Mouse (Mus musculus) spleen, embryonic (tissue): ENCODE data around the gene Ddx23.

ENCODE experiments used
- CTCF ChIA-PET: fragments of 350-600 bp; sonication (Branson Sonifier 250); formaldehyde crosslinking; loops from one replicate; lab custom pipeline; 2022; lab: Charles Lee

Ddx23 gene

DNA sequence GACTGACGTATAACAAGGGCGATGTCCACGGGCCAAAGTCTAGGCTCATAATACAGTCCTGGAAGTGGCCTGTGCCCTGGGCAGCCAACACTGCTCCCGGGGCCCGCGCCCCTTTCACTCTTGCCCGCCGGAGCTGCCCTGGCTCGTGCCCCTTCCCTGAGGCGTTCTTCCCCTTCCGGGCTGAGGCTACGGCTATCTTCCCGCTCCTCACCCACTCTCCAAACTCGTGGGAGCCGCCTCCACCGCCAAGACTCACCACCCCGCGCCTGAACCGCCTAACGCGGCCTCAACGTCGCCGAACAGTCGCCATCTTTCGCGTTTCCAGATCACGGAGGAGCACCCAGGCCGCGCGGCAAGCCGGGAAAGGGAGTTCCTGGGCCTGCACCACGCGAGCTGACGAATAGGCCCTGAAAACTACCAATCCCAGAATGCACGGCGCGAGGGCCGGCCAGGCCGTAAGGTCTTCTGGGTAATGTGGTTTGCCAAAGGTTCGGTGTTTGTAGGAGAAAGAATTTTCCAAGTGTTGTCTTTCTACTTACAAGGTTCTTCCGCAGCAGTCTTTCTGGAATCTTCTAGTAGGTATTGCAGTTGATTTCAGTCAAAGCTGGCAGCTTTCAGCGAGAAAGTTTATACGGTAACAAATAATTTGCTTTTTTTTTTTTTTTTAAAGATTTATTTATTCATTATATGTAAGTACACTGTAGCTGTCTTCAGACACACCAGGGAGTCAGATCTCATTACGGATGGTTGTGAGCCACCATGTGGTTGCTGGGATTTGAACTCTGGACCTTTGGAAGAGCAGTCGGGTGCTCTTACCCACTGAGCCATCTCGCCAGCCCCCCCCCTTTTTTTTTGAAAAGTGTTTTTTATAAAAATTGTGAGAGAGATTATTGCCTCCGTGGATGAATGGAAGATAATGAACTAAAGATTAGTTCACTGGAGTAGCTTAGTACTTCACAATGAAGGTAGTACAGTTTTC, at the start of gene Ddx23:
Gene Ddx23 (minus strand): TSS at position 328 of the 979 bp plus-strand sequence.
- CTCF ChIA-PET = interaction anchor here (0.5 to 0.7 kb wide), 3 partner anchors 15 to 160 kb away, joined by 3 to 7 read pairs (median 3); no protein-coding TSS in a partner anchor

DNA sequence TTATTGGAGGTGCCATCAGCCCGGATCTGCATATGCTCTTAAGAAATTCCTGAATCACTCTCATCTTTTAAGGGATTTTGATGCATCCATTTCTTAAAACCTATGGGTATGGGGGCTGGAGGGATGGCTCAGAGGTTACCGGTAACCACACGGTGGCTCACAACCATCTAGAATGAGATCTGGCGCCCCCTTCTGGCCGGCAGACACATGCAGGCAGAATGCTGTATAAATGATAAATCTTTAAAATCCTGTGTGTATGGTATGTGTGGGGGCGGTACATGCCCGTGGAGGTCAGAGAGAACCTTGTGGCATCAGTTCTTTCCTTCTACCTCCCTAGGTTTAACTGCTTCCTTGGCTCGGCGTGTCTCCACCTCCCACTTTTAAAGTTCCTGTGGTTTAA, 47.7 kb upstream of the Ddx23 start:
- CTCF ChIA-PET = no interaction called here

DNA sequence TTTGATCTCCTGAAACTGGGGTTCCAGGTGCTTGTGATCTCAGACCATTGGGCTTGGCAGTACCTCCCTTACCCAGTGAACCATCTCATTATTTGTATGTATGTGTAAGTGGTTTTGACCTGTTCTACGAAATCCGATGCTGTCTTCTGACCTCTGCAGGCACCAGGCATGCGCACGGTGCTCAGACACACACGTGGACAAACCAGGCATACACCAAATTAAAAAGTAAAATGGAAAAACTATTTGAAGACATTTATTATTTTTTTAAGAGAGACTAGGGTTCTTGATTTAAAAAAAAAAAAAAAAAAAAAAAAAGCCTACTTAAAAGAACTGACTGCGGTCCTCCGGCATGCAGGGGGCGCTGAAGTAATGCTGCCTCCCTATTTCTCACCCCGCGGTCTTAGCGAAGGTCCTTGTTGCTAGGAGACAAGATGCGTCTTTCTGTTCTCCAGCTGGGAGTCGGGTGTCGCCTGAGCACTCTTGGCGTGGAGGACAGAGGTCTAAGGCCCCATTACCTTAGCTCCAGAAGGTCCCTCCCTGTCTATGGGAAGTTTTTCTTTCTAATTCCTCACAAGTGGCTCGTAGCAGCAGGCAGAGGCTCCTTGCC, 45.2 kb upstream of the Ddx23 start, which contains the start of gene Ccdc65:
Gene Ccdc65 (plus strand): TSS at position 442 of the 607 bp plus-strand sequence.
- CTCF ChIA-PET = interaction anchor here (0.8 kb wide), 1 partner anchor 737 kb away, joined by 11 read pairs; no protein-coding TSS in a partner anchor

DNA sequence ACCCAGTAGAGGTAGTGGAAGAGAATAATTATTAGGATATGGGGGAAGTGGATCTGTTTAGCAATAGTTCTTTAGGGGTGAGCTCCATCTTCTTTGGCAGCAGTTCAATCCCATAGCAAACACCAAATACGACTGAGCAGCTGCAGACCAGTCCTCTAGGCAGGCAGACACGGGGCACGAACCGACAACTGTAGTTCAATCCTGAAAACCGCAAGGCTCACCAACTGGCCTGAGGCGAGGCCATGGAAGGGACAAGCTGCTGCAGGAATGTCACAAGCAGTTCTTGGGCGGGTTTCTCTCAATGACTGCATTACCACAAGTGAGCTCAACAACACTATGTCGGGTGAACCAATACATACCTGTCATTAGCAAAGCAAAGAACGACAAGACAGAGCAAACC, 41.6 kb upstream of the Ddx23 start:
- CTCF ChIA-PET = no interaction called here

DNA sequence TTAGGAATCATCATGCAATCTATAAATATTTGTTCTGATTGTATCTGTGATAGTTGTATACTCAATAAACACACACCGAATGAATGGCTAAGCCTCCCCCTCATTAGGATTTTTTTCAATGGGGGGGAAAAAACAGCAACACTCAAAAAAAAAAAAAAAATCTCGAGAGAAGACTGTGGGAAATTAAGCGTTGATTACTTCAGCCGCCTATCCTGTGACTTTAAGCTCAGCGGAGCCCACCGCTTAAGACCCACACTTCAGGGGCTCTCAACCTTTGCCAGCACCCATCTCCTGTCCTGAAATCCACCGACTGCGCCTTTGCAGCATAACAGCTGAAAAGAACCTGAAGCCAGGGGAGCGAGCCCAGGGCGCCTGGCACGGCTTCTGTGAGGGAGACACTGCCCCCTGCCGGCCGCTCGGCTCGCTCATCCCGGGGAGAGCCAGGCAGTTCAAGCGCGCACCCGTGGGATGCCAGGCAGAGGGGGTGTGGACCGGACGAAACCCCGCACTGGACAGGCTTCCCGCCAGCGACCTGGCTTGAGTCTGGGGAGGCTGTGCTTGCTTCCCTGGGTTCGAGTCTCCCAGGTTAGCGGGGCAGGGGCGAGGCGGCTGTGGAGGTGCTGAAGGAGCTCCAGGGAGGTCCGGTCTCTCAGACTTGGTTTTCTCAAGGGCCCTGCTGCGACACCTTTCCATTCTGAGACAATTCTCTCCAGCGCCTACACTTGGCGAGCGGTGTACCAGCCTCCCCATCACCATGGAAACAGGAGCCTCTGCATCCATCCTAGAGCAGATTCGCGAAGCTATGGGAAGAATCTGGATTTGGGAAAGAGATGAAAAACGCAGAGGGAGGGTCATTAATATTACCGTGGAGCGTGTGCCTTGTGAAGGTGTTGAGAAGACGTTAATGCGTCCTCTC, 36.8 kb upstream of the Ddx23 start:
- CTCF ChIA-PET = interaction anchor here (0.6 to 0.7 kb wide), 4 partner anchors 31 to 188 kb away, joined by 3 to 5 read pairs (median 4); no protein-coding TSS in a partner anchor

DNA sequence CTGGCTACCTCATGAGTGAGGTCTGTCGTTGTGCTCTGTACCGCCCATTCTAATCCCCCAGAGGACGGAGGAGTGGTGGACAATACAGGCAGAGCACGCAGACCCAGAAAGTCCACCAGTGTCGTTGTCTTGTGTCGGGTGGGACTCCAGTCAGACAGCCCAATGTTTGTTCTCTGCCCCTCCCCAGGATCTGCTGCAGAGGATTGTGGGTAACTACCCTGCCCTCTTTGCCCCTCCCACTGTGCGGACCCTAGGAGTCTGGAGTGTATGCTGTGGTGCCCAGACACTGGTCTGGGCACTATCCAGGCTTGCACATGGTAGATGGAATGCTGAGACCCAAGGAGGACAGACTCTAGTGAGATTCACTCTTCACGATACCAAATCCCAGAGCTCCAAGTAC, 33.5 kb upstream of the Ddx23 start:
- CTCF ChIA-PET = interaction anchor here (0.6 kb wide), 1 partner anchor 21 kb away, joined by 4 read pairs; no protein-coding TSS in a partner anchor

DNA sequence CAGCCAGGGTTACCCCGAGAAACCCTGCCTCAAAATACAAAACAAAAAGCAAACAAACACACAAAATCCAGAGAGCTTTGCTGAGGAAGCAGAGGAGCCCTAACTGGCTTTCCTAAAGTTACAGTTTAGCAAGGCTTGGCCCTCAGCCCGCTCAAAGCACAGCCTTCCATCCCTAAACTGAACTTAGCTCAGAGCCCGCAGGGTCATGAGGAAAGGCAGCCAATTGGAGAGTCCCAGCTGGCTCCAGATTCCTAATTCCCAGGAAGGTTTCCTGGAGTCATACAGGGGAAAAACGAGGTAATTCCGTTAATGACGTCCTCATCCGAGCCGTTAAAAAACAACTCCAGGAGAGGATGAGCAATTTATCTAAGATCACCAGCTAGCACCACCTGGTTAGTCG, 33.0 kb upstream of the Ddx23 start:
- CTCF ChIA-PET = no interaction called here

DNA sequence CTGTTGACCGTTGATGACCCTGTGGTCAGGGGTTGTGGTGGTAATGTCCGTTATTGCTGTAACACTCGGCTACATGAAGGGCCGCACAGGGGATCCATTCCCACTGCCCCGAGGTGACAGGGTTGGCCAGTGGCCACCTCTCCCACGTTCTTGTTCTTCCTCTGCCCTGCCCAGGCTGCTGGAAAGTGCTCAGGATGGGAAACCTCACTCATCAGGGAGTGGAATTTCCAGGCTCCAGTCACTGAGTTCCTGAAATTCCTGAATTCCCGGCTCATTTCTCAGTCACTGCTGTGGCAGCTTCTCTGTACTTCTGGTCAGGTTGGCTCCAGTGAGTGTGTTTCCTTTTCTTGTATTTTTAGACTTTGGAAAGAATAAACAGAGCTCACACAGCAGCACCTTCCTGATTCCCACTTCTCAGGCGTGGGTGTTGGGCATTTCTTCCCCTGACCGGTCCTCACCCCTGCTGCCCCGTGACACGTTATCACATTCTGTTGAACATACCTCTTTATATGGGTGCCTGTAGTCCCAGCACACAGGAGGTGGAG, 29.5 kb upstream of the Ddx23 start:
- CTCF ChIA-PET = no interaction called here

DNA sequence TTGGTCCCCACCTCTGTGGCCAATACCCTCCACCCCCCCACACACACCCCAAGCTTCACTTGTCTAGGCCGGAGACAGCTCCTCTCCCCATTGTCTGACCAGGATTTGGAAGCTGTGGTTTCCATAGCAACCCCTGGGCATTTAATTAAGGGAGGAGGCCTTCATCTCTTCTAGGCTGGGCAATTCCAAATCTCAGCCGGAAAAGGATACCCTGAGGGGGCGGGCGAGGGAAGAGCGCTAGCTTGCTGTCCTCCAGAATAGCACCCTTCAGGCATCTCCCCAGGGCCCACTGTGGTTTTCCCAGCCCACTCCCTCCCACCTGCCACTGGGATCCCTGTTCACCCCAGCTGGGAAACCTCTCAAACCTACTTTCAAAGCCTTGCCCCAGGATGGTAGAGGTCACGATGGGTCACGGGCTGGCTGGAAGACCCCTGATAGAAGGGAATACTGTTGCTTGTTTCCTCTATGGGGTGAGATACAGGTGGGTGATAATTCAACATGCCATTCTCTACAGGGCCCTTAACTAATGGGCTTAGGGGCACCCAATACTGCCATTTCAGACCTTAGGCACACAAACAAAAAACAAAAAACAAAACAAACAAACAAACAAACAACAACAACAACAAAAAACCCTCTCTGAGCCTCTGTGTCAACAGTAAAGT, 28.9 kb upstream of the Ddx23 start:
- CTCF ChIA-PET = interaction anchor here (0.6 kb wide), 1 partner anchor 366 kb away, joined by 3 read pairs; no protein-coding TSS in a partner anchor

DNA sequence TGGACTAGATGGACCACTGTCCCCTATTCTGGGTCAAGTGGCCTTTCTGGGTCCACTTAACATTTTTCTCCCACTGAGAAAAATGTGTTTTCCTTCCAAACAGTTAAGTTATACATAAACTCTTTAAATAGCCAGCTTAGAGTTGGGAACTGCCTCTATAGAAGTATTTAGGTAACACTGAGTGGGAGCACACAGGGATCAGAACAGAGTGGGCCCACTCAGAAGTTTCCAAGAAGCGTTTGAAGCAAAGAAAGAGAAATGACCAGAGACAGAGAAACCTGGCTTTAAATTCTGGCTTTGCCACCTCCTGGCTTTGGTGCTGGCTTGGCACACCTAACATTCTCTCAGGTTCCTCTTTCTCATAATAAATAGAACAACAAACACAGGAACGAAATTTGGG, 27.0 kb upstream of the Ddx23 start:
- CTCF ChIA-PET = no interaction called here

DNA sequence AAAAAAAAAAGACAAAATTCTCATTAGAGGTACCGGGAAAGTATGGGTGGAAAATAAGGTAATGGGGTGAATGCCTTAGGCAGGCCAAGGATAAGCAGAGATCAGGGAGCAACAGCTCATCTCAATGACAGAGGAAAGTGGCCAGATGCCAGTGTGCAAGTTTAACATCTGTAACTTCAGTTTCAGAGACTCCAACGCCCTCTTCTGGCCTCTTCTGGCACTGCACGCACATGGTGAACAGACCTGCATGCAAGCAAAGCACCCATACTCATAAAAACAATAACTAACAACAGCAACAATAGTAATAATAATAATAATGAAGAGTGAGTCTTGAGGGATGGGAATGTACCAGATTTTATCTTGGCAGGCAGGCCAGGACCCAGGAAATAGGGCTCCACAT, 23.2 kb upstream of the Ddx23 start:
- CTCF ChIA-PET = no interaction called here

DNA sequence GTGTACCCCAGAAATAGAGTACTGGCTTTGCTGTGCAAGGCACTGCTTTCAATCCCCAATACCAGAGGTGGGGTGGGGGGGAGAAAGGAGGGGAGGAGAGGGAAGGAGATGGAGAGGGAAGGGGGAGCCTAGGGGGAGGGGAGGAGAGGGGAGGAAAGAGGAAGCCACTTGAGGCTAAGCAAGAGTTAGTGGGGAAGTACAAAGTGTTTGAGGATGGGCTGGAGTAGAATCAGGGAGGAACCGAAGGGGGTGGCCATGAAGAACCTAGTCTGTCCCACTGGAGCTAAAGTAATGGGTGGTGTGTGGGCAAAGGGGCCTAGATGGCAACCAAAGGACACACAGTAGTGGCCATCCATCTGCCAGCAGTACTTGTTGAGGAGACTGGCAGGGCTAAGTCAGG, 21.1 kb upstream of the Ddx23 start:
- CTCF ChIA-PET = no interaction called here

DNA sequence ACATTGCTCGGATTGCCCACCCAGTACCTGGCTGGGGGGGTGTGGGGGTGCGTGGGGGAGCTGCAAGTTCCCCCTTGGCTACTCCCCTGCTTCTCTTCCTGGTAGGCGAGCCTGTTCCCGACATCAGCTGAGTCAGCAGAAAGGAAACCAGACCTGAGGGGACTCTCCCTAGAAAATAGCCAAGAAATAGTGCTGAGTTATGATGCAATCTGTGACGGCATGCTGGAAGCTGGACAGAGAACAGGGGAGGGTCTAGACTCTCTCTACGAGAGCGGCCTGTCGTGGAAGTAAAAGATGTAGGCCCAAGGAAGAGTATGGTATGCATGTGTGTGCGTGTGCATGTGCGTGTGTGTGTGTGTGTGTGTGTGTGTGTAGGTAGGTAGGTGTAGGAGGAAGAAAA, 20.5 kb upstream of the Ddx23 start:
- CTCF ChIA-PET = no interaction called here

DNA sequence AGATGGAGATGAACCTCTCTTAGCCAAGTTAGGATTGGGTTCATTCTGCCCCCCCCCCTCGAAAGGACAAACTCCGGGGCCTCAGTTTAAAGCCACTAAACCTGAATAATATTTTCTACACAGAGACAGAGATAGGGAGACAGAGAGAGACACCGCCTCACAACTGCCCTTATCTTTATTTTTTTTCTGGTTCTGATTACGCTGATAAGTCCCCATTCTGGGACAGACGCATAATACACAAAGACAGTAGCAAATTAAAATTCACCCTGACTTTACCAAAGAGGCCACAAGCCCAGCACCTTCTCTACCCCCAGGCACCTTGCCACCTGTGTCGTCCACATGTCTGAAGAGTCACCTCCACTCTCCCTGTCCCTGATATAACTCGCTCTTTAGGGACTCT, 18.9 kb upstream of the Ddx23 start:
- CTCF ChIA-PET = interaction anchor here (1.0 kb wide), 1 partner anchor 14 kb away, joined by 4 read pairs; no protein-coding TSS in a partner anchor

DNA sequence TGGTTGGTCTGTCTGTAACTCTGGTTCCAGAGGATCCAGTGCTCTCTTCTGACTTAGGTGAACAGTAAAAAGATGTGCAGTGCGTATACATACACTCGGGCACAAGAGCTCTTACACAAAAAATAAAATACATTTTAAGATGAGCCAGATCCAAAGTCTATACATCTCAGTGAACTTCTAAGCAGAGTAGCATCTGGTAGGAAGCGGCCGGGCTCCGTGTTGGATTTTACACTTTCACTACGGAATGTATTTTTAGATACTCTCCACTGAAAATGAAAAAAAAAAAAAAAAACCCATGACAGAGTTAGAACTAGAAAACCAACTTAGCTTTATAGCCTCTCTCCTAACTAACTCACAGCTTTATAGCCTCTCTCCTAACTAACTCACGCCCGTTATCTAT, 18.0 kb upstream of the Ddx23 start:
- CTCF ChIA-PET = interaction anchor here (0.6 kb wide), 1 partner anchor 847 kb away, joined by 8 read pairs; no protein-coding TSS in a partner anchor

DNA sequence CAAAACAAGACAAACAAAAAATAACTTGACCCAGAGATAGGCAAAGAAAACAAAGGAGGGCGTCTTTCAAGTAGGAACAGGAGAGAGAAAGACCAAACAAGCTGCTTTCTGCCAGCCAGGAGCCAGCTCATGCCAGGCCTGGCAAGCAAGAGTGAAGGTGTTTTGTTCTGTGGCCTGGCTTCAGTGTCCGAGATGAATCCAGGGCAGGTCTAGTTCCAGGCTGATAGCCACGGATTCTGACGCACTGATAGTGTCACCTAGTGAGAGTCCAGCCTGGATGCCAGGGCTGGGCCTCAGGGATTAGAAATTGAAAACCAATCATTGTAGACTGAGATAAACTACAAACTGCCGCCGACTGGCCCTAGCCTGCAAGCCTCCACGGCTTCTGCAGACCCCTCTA, 15.3 kb upstream of the Ddx23 start:
- CTCF ChIA-PET = interaction anchor here (0.6 kb wide), 2 partner anchors 14 to 44 kb away, joined by 4 to 7 read pairs; no protein-coding TSS in a partner anchor

DNA sequence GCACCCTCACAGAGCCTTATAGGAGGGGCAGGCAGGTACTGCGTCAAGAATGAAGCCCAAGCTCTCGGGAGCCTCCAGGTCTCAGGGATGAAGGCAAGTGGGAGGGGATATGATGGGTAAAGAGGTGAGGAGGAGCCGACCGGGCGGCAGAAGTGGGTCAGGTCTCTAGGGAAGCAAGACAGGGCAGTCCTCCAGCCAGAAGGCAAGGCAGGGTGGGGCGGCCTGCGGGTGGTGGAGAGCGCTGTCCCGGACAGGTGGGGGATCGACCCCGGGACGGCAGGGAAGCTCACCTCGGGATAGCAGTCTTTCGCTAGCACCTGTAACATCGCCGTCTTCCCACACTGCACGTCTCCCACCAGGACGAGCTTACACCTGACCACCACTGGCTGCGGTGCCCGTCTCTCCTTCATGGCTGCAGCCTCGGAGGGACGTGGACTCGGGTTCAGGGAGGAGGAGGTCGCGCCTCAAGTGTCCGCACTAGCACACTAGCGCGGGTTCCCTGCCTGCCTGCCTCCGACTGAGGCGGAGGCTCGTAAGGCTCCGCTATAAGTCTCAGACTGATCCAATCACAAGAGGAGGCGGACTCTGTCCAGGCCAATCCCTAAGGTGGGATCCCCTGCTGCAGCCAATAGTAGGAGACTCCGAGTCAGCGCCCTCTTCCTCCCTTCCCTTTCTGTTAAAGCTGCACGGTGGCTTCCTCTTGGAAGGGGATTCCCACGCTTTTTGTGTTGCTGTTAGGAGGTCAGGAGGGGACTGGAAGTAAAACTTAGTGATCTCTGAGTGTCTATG, 14.4 kb upstream of the Ddx23 start, which contains the start of gene Rnd1:
Gene Rnd1 (minus strand): TSS at position 522 of the 789 bp plus-strand sequence.
- CTCF ChIA-PET = interaction anchor here (0.5 to 0.6 kb wide), 2 partner anchors 43 to 46 kb away, joined by 3 to 4 read pairs; partner anchors contain the start of gene Cacnb3

DNA sequence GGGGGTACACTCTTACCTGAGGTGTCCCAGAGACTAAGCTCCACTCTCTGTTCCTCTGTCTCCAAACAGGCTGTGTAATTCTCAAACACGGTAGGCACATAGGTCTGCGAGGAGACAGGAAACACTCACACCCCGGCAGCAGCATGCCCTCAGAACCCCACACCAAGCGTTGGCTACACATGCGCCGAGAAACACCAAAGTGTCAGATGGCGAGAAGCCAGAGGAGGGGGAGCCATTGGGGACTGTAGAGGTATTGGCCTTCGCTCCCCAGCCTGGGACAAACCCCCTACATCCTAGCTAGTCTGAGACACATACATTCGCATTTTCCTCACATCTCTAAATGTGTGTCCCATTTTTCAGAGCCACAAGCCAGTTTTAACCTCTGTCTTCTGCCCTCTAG, 13.8 kb upstream of the Ddx23 start:
- CTCF ChIA-PET = interaction anchor here (0.6 kb wide), 2 partner anchors 159 to 421 kb away, joined by 6 to 8 read pairs; no protein-coding TSS in a partner anchor
